Mouse (Mus musculus) adrenal gland (tissue): ENCODE measurements around the gene Slc3a2.

Experiments
- intact Hi-C: fragments of 180-260 bp; cut with DNase I; formaldehyde crosslinking; loops from one replicate; pipeline ENCODE4 v1.15.1; 2025
- microRNA-seq, 2 experiments: library from miRNA; unstranded; fragments of <30 nt; microRNA quantifications; one replicate each; pipeline ENCODE4; 2019

Slc3a2 gene

DNA sequence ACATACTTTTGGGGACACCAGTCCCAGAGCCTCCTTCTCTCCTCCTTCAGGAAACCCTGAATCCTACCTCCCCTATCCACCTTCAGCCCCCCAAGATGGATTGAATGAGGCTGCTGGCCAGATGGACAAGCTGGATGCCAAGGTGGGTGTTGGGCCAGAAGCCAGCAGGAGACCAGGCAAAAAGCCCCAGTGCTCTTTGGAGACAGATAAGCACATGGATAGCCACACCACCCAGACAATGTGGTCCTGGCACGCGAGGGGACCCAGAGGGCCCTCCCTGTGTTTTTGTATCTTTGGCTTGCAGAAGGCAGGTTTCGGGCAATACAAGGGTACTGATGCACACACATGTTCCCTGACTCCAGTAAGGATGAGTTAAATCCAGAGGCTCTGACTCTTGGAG lies 58.3 kb downstream of the Slc3a2 start:
- intact Hi-C loops, result no loop called here

- intact Hi-C loops, result no loop called here
Observed at GRCm38 (mm10) chr19:8663911-8664421, 59.2 kb downstream of the Slc3a2 start.

- intact Hi-C loops, result no loop called here
Observed at GRCm38 (mm10) chr19:8663360-8663839, 59.8 kb downstream of the Slc3a2 start, which contains the start of gene Chrm1. TSS of gene Chrm1 (plus strand) at chr19:8663789.

GRCm38 (mm10) chr19:8662337-8662736 lies 60.8 kb downstream of the Slc3a2 start:
- intact Hi-C loops, result no loop called here

- intact Hi-C loops, result no loop called here
Observed at GRCm38 (mm10) chr19:8661821-8662307, 61.3 kb downstream of the Slc3a2 start.

Small RNA genes within 50 kb of the gene (microRNA-seq; reads per million reads assigned to microRNA genes)
- gene Mir6992, result 0 reads per million in 2 experiments
